Mouse (Mus musculus) liver, adult 2 months (tissue): Measurements from ENCODE around the gene Hoxd9.

ENCODE experiments used
- CTCF ChIP-seq: fragments of 200-500 bp; IDR thresholded peaks from 2 replicates; pipeline ENCODE4 v1.5.1; 2011; ENCODE audit warnings: low read depth, low read length, control low read depth
- POLR2A ChIP-seq: fragments of 200-500 bp; IDR thresholded peaks from 2 replicates; pipeline ENCODE4 v1.6.1; 2011; ENCODE audit warnings: low read length, control low read depth; ENCODE audit not compliant: insufficient read depth; ENCODE audit errors: extremely low read depth

- TF ChIP-seq CTCF = no peak
- TF ChIP-seq POLR2A = no peak
Observed at GRCm38 (mm10) chr2:74714156-74714789, 16.7 kb downstream of the Hoxd9 start.
